ENCODE assay signal across 25 mouse cellular contexts in genomic region chr8:80393111-80393510, GRCm38 (mm10).
DNase-seq lines count a peak whose midpoint lies in the region; ATAC-seq lines count a peak whose summit lies in the region.
"Had no signal": no experiment of that assay in that cellular context is flagged by ENCODE, and none has a peak within 500 bp of the region (broad histone marks: within the 10 kb centered on the region; RNA-seq: fewer than 3 reads in every experiment).

No protein-coding gene starts in this region.

- 51% methylated on average over 3 of the region's 3 CpGs for WGBS in hindbrain, embryonic 16.5 days
- WGBS in hindbrain, embryonic 14.5 days = 61% methylated on average over 3 of the region's 3 CpGs
- WGBS in kidney, embryonic 14.5 days = 84% methylated on average over 3 of the region's 3 CpGs

- H3K4me2 ChIP-seq in hindbrain, embryonic 16.5 days (ENCODE audit: low read length) = no peak overlapping the region
- H3K4me2 ChIP-seq in hindbrain, embryonic 14.5 days (replicated peaks) = no peak overlapping the region
- H3K4me2 ChIP-seq in kidney, embryonic 14.5 days (replicated peaks; ENCODE audit: low read depth, low read length) = no peak overlapping the region
- H3K4me2 ChIP-seq: heart, embryonic 15.5 days; neural tube, embryonic 13.5 days had no signal

- H3K4me1 ChIP-seq in hindbrain, embryonic 16.5 days (ENCODE audit: control insufficient read depth, insufficient read depth, low read depth, low read length) = no peaks in the 10 kb centered on the region
- no peaks in the 10 kb centered on the region for H3K4me1 ChIP-seq in hindbrain, embryonic 14.5 days (replicated peaks; ENCODE audit: control insufficient read depth, insufficient read depth, low read length)
- no peaks in the 10 kb centered on the region for H3K4me1 ChIP-seq in kidney, embryonic 14.5 days (ENCODE audit: control insufficient read depth, insufficient read depth, low read length)
- H3K4me1 ChIP-seq: heart, embryonic 15.5 days; midbrain, embryonic 10.5 days; neural tube, embryonic 13.5 days had no signal

- H3K4me3 ChIP-seq in hindbrain, embryonic 16.5 days (ENCODE audit: low read length) = no peak overlapping the region
- H3K4me3 ChIP-seq in hindbrain, embryonic 14.5 days (replicated peaks; ENCODE audit: low read length) = no peak overlapping the region
- H3K4me3 ChIP-seq in kidney, embryonic 14.5 days (ENCODE audit: low read length) = no peak overlapping the region
- H3K4me3 ChIP-seq: heart, adult 2 months; heart, embryonic 15.5 days; layer of hippocampus, adult 2 months; midbrain, embryonic 10.5 days; neural tube, embryonic 13.5 days had no signal

- ATAC-seq in hindbrain, embryonic 16.5 days = peak; percentile 52; the same call in 1 of the 2 replicates
- ATAC-seq in hindbrain, embryonic 14.5 days (ENCODE audit: low FRiP score) = no peak
- ATAC-seq in megakaryocyte progenitor cell, adult 5-6 weeks (replicated peaks; ENCODE audit: poor library complexity) = peak; percentile 57
- no peak for ATAC-seq in activated CD4-positive, CD25-positive, alpha-beta regulatory T cell, adult 4 months
- no peak for ATAC-seq in kidney, embryonic 14.5 days (ENCODE audit: low FRiP score, low TSS enrichment)
- ATAC-seq: inflammation-experienced regulatory T-cells, adult 6 months had no signal

- no peak overlapping the region for H3K27ac ChIP-seq in hindbrain, embryonic 16.5 days (ENCODE audit: low read depth, low read length)
- H3K27ac ChIP-seq in hindbrain, embryonic 14.5 days = no peak overlapping the region
- no peak overlapping the region for H3K27ac ChIP-seq in kidney, embryonic 14.5 days (ENCODE audit: low read depth, low read length)
- H3K27ac ChIP-seq: heart, adult 2 months; heart, embryonic 15.5 days; layer of hippocampus, adult 2 months; midbrain, embryonic 10.5 days; neural tube, embryonic 13.5 days had no signal

- H3K27me3 ChIP-seq in hindbrain, embryonic 16.5 days (replicated peaks; ENCODE audit: control insufficient read depth, insufficient read depth, low read length) = no peaks in the 10 kb centered on the region
- no peaks in the 10 kb centered on the region for H3K27me3 ChIP-seq in hindbrain, embryonic 14.5 days (ENCODE audit: control insufficient read depth, insufficient read depth, low read length)
- H3K27me3 ChIP-seq in kidney, embryonic 14.5 days (ENCODE audit: control insufficient read depth, insufficient read depth, low read length) = no peaks in the 10 kb centered on the region
- H3K27me3 ChIP-seq: heart, embryonic 15.5 days; neural tube, embryonic 13.5 days had no signal

- DNase-seq in hindbrain, embryonic 14.5 days (ENCODE audit: low spot score) = no peak
- DNase-seq in CD8-positive naive resting alpha-beta T cell, adult 2 months (ENCODE audit: low read depth in 2 of 2, low spot score in 2 of 2) = peak; percentile 25 to 38
- DNase-seq in thymus, postnatal 14 days = peak; percentile 13
- no peak for DNase-seq in urinary bladder, adult 2 months (ENCODE audit: low spot score)
- DNase-seq: adrenal gland, postnatal 36 days; cerebellum, adult 18-20 months; cerebellum, postnatal 25 days; heart, adult 2 months; heart, postnatal 4 days; kidney, adult 2 months; kidney, postnatal 14 days; liver; lung, adult 18-20 months; lung, postnatal 14 days; right cerebral cortex, postnatal 14 days; spleen, adult 18-20 months had no signal

- no peaks in the 10 kb centered on the region for H3K36me3 ChIP-seq in hindbrain, embryonic 16.5 days (ENCODE audit: control insufficient read depth, insufficient read depth, low read length)
- H3K36me3 ChIP-seq in hindbrain, embryonic 14.5 days (replicated peaks; ENCODE audit: control insufficient read depth, insufficient read depth) = no peaks in the 10 kb centered on the region
- H3K36me3 ChIP-seq in kidney, embryonic 14.5 days (ENCODE audit: control insufficient read depth, insufficient read depth, low read length) = no peaks in the 10 kb centered on the region
- H3K36me3 ChIP-seq: heart, embryonic 15.5 days; midbrain, embryonic 10.5 days; neural tube, embryonic 13.5 days had no signal

- no peaks in the 10 kb centered on the region for H3K9me3 ChIP-seq in hindbrain, embryonic 16.5 days (ENCODE audit: control insufficient read depth, low read length)
- no peaks in the 10 kb centered on the region for H3K9me3 ChIP-seq in hindbrain, embryonic 14.5 days (ENCODE audit: control insufficient read depth, low read length)
- no peaks in the 10 kb centered on the region for H3K9me3 ChIP-seq in kidney, embryonic 14.5 days (ENCODE audit: control insufficient read depth, low read length)
- H3K9me3 ChIP-seq: heart, embryonic 15.5 days; midbrain, embryonic 10.5 days; neural tube, embryonic 13.5 days had no signal

- no peak overlapping the region for H3K9ac ChIP-seq in hindbrain, embryonic 16.5 days (ENCODE audit: low read depth, low read length)
- no peak overlapping the region for H3K9ac ChIP-seq in hindbrain, embryonic 14.5 days
- H3K9ac ChIP-seq in kidney, embryonic 14.5 days (ENCODE audit: low read depth, low read length) = no peak overlapping the region
- H3K9ac ChIP-seq: heart, embryonic 15.5 days; neural tube, embryonic 13.5 days had no signal

Comparison
In these comparisons a context has a peak if more than half of its experiments do, and no peak if none do; other contexts are left out.
1. ATAC-seq: peak in hindbrain, embryonic 16.5 days (single experiment) and megakaryocyte progenitor cell, adult 5-6 weeks (single experiment); none in hindbrain, embryonic 14.5 days (single experiment), activated CD4-positive, CD25-positive, alpha-beta regulatory T cell, adult 4 months (single experiment) and kidney, embryonic 14.5 days (single experiment).
2. DNase-seq: peak in CD8-positive naive resting alpha-beta T cell, adult 2 months (2 of 2) and thymus, postnatal 14 days (single experiment); none in hindbrain, embryonic 14.5 days (single experiment) and urinary bladder, adult 2 months (single experiment).